Mouse (Mus musculus) CD4-positive, CD25-positive, alpha-beta regulatory T cell, adult 2 months (primary cell): ENCODE data around the gene Ndufaf5.
"Not testable (repeated sequence)": the region's sequence is repeated elsewhere in the genome, so short reads cannot be mapped to it uniquely, and the experiment has no call there.

Experiments
- DNase-seq: peaks from one replicate; pipeline ENCODE4 v3.0.0-alpha.2; 2012; ENCODE audit warnings: low read depth, low spot score

The Ndufaf5 gene

DNA sequence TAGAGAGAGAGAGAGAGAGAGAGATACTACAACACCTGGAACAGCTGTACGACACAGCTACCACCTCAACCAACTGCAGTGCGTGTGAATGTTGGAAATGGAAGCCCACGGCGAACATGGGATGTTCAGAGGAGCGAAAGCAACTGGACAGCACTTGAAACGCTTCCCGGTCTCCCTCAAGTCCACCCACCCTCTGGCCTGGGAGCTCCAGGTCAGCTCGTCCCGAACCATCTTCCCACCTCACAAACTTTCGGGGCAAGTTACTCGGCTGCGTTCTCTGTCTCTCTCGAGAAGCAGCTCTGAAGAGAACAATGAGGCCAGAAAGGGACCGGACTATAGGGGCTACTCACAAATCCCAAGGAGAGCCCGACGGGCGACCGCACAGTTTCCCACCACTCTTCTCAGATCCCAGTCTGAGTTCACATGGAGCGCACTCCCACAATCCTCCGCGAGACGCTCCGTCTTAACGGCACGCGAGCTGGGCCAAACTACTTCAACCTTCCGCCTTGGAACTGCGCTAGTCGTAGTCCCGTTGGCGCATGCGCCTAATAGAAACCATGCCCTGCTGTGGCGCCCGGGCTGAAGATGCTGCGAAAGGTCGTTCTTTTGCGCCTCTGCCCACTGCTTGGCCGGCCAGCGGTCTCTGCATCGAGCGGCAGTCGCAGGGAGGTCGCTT, at the start of gene Ndufaf5, which contains the start of gene Esf1:
Ndufaf5 (plus strand) TSS at position 523 of the 676 bp plus-strand sequence.
Esf1 (minus strand) TSS at position 438 of the 676 bp plus-strand sequence.
- peak; percentile 96 for DNase-seq

DNA sequence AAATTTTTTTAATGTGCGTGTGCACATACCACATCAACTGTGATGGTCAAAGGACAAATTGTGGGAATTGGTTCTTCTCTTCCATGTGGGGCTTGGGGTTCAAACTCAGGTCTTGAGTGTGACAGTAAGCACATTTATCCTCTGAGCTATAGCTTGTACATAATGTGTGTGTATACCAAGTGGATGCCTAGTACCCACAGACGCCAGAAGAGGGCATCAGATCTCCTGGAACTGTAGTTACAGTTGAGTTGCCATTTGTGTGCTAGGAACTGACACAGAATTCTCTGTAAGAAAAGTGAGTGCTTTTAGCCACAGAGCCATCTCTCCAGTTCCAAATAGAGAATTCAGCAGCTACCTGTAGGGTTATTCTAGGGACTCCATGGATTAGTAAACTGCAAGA, 44.9 kb upstream of the Ndufaf5 start:
- DNase-seq: peak; percentile 7

GRCm38 (mm10) chr2:140151743-140152142, 18.7 kb upstream of the Ndufaf5 start, which contains the start of gene Gm17374:
Gm17374 (plus strand) TSS chr2:140152043.
- DNase-seq: not testable (repeated sequence)

DNA sequence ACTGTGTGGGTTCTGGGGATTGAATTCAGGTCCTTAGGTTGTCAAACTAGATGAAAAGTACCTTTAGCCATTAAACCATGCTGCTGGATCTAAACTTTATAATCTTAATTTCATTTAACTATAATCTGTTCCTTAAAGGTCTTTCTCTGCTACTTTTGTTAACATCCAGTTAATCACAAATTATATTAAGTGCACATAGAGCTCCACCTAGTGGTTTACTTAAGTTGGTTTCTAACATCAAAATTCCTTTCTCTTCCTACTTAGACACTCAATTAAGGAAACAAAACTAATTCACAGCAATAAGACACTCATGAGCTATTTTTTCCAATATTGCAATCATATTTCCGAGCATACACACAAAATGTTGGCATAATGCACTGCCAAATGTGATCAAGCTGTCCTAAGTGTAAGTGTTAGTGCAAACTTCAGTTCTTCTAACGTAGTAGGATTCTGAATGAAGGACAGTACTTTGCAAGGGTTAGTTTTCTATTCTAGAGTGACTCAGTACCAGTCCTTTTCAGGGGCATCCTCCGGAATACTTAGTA, 11.2 kb upstream of the Ndufaf5 start:
- peak; percentile 63 for DNase-seq

DNA sequence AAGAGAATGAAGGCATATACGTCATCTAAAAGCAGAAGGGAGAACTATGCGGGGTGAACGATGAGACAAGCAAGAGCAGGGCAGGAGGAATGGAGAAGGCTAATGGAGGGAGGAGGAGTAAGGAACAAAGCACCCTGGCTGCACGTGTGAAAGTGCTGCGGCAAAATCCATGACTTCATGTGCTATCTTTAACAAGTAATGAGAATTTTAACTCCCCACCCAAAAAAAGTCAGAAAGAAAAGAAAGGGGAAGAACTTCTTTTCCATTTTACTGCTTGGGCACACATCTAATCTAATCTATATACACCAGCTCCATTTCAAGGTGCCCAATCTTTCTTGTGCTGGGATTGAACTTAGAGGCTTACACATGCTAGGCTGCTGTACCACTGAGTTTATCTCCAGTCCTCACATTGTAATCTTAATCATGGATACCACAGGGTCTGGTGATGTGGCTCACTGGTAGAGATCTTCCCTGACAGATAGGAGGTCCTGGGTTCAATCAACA, 7.0 kb upstream of the Ndufaf5 start:
- DNase-seq: no peak

DNA sequence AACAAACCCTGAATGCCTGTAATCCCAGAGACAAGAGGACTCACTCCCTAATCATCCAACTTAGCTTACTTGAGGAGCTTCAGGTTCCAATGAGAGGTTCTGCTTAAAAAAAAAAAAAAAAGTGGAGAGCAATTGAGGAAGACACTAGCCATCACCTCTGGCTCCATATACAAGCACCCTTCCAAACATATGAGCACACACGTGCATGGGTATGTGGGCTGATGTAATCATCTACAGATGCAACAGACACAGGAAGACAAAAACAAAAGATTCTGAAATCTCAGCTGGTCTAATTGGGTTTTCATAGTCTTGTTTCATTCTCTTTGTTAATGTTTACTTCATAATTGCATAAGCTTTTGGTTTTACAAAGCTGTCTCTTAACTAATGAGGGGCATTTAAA, 1.4 kb upstream of the Ndufaf5 start:
- DNase-seq: no peak

DNA sequence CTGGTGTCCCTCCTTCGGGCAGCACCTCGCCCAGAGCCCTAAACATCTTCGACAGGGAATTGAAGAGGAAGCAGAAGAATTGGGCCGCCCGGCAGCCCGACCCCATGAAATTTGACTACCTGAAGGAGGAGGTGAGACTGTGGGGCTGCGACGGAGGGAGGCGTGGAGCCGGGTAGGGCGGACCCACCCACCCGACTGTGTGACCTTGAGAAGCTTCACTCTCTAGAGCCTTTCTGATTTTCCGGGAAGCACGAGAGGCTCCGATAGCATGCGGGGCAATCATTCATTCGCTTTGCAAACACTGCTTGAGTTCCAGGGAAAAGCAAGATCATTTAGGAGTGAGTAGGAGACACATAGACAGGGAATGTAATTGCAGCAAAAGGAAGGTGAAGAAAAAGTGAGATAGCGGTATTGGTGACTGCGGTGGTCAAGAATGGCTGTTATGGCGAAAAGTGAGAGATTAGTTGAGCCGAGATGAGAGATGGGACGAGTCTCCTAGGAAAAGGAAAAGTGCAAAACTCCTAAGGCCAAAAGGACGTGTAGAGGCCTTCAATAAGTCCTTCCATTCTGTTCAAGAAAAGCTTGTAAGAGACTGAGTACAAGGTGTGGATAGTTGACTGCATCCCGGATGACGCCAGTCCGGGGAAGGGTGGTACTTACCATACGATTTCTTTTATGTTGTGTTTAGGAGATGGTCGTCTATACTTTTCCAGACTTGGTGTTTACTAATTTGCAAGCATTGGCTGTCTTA, 529 bp downstream of the Ndufaf5 start:
- peak; percentile 13 for DNase-seq

DNA sequence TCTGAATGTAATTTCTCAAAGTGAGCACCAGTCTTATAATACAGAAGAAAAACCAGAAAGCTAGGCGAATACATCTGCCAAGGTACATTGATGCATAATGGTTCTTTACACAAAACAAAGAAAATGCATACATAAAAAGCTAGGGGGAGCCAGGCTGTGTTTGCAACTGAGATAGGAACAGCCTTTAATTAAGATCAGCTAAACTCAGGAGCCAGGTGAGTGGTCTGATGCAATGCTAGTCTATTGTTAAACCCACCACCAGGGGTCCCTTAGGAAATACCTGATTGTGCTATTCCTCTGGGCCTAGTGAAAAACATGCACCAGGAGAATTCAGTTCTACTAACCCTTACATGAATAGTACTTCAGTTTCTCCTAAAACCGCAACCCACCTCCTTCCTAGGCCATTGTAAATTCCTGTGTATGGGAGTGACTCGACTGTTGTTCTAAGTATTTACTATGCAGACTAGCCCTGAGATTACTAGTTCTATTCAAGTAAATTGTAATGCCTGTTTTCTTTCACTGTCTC, 15.3 kb downstream of the Ndufaf5 start:
- DNase-seq: not testable (repeated sequence)

DNA sequence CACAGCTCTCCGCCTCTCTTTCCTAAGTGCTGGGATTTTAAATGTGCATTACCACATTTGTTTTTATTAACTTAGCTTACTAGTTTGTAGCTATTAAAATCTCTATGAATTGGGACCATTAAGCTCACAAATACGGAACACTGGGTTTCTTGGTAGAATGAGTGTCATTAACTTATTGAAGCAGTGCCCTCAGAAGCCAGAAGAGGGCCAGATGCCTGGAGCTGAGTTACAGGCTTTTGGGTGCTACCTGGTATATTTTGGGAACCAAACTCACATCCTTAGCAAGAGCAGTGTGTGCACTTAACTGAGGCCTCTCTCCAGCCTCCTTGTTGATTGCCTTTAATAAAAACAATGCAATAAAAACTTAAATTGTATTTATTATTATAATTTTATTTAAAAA, 30.3 kb downstream of the Ndufaf5 start:
- no peak for DNase-seq

DNA sequence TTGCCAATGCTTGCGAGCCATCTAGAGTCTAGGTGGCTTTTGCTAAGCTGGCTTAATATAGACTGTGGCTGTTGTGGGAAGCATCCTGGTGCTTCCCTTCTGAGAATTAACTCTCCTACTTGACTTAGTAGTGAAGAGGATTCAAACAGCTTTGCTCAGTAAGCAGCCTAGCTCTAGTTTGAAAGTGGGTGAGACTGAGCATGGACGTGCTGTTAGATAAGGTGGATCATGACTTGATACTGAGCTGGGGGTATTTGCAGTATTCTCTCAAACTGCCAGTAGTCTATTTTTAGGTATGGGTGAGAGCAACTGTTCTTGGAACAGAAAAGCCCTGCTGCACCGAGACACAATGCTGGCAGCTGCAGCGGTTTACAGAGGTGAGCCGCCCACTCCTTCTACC, 32.1 kb downstream of the Ndufaf5 start:
- DNase-seq: no peak

DNA sequence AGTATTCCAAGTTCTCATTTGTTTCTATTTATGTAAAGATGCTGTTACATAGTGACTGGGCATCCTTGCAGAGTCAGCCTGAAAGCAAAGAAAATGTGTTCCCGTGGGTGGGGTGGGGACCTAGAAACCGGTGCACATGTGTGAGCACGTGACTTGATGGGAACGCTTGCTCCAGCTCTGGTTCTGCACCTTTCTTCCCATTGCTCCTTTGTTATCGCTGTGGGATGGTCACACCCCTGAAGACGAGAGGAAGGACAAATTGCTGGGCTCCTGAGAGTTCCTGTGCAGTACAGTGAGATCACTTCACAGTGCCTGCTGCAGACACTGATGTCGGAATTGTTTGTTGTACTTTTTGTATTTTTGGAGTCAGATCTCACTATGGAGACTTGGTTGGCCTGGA, 33.3 kb downstream of the Ndufaf5 start:
- no peak for DNase-seq

- DNase-seq: no peak
These were observed 44.1 kb downstream of the Ndufaf5 start for GRCm38 (mm10) chr2:140214519-140215027.

- DNase-seq: no peak
These were observed 45.0 kb downstream of the Ndufaf5 start for GRCm38 (mm10) chr2:140215415-140215814.

DNA sequence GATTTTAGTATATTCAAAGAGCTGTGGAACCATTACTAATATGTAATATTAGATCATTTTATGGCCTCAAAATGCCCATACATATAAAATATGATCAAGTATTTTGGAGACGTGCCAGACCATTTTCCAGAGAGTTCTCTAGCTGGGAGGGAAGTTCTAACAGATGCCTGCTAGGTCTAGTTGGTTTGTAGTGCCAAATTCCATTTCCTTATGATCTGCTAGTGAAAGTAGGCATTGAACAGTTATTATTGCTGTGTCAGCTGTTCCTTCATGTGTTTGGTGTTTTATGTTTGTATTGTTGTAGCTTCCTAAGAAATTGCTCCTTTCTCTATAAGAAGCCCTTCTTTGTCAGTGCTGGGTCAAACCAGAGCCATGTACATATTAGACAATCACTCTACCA, 45.5 kb downstream of the Ndufaf5 start:
- DNase-seq: no peak

DNA sequence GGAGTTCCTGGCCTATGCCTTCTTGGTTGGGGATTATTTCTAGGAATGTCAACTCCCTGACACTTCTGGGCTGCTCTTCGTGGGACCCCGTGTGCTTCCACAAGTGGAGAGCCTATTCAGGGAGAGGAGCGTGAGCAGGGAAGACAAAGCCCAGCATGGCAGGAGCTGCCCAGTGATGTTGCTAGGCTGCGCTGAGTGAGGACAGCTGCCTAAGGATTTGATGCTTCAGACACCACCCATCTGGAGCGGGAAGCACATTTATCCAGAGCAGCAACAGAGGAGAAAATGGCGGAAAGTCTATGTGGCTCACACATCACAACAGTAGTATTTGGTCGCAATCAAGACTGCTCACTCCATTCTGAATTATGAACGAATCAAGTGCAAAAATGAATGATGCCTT, 49.9 kb downstream of the Ndufaf5 start:
- DNase-seq: no peak

DNA sequence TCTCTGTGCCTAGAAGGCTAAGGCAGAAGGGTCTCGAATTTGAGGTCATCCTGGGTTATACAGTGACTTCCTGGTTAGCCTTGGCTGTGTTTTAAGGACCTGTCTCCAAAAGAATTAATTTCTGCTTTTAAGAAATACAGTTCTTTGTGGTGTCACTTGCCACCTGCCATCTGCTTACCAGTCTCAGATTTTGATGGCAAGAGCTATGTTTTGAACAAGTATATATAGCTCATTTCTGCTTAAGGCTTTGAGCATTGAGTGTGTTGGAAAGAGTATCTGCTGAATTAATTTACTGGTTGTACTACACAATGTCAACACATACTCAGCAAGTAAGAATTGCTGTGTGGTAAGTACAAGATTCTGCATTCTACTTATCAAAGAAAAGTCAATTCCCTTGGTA, 59.8 kb downstream of the Ndufaf5 start:
- DNase-seq: no peak

DNA sequence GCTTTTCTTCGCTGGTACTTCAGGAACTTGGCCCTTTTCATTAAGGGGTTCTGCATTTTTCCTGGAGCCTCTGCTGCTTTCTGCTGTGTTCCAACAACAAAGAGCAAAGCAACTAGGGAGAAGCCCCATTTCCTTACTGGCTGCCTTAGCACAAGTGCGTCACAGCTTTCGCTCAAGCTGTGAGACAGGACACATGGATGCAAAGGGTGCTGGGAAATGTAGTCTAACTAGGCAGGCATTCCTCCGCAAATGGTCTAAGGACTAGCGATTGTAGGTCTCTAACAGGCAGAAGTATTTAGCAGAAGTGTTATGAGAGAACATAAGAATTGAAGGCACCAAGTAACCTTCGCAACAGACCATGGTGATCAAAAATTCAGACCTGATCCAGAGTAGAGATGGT, 66.8 kb downstream of the Ndufaf5 start:
- DNase-seq: no peak

- no peak for DNase-seq
These were observed 71.9 kb downstream of the Ndufaf5 start for GRCm38 (mm10) chr2:140242398-140242797.

- DNase-seq: no peak
These were observed 72.7 kb downstream of the Ndufaf5 start for GRCm38 (mm10) chr2:140243105-140243504.
